Mouse (Mus musculus) lung, postnatal 0 days (tissue): ENCODE data around the gene Coa6.

Source experiments
- CTCF ChIP-seq: IDR thresholded peaks from 2 replicates; pipeline ENCODE4 v1.5.1; 2016; ENCODE audit warnings: antibody characterized with exemption, mild to moderate bottlenecking
- EP300 ChIP-seq: IDR thresholded peaks from 2 replicates; pipeline ENCODE4 v1.6.1; 2016; ENCODE audit warnings: antibody characterized with exemption, mild to moderate bottlenecking, control low read depth

GRCm38 (mm10) chr8:126382749-126383148 is 39.6 kb upstream of the Coa6 start:
- no peak for TF ChIP-seq EP300
- peak; percentile 71 for TF ChIP-seq CTCF
